Mouse (Mus musculus) kidney, adult 2 months (tissue): Measurements from ENCODE around the gene Rheb.

Experiments used
- CTCF ChIP-seq: fragments of 200-500 bp; conservative IDR thresholded peaks from 2 replicates; pipeline ENCODE4 v1.5.1; 2011; ENCODE audit warnings: low read depth, mild to moderate bottlenecking, control low read depth, low read length, moderate library complexity, mixed read lengths; ENCODE audit not compliant: insufficient read depth, insufficient read length
- POLR2A ChIP-seq: fragments of 200-500 bp; IDR thresholded peaks from one replicate; pipeline ENCODE4 v1.6.1; 2011; ENCODE audit warnings: low read depth, low read length, control low read depth

- TF ChIP-seq POLR2A (no peak), CTCF (no peak)
Observed at GRCm38 (mm10) chr5:24804661-24805060, 37.8 kb downstream of the Rheb start.
